Mouse (Mus musculus): ENCODE results near the gene Lrrc43.

The Lrrc43 gene

GRCm38 (mm10) chr5:123521621-123522020 lies 32.5 kb downstream of the Lrrc43 start:
- DNase-seq, result no peak

- DNase-seq, result no peak
Measured at GRCm38 (mm10) chr5:123522166-123522565, 33.1 kb downstream of the Lrrc43 start.

GRCm38 (mm10) chr5:123523692-123524392 lies 34.7 kb downstream of the Lrrc43 start, which contains the start of gene Diablo:
Gene Diablo (minus strand): TSS chr5:123524176.
- DNase-seq, result peak; percentile 99

- DNase-seq, result no peak
Measured at GRCm38 (mm10) chr5:123524393-123524750, 35.3 kb downstream of the Lrrc43 start.

GRCm38 (mm10) chr5:123525281-123525680 lies 36.2 kb downstream of the Lrrc43 start, which contains the start of gene Gm49027:
Gene Gm49027 (minus strand): TSS chr5:123525488.
- no peak for DNase-seq

GRCm38 (mm10) chr5:123525916-123526495 lies 36.9 kb downstream of the Lrrc43 start:
- DNase-seq, result no peak

- DNase-seq, result peak in 1 of 2 experiments; percentile 0
Measured at GRCm38 (mm10) chr5:123528641-123529040, 39.5 kb downstream of the Lrrc43 start.

GRCm38 (mm10) chr5:123530056-123530455 lies 41.0 kb downstream of the Lrrc43 start:
- no peak for DNase-seq

GRCm38 (mm10) chr5:123533801-123534200 lies 44.7 kb downstream of the Lrrc43 start:
- DNase-seq, result no peak

GRCm38 (mm10) chr5:123555693-123556092 lies 66.6 kb downstream of the Lrrc43 start:
- no peak for DNase-seq

- no peak for DNase-seq
Measured at GRCm38 (mm10) chr5:123556451-123556850, 67.3 kb downstream of the Lrrc43 start.
